Mouse (Mus musculus): Measurements from ENCODE around the gene Ipo11.
A peak's percentile ranks its signal among the peaks of the same experiment; 100 is the strongest.

Ipo11 gene

GRCm38 (mm10) chr13:106904637-106905036, 32.1 kb downstream of the Ipo11 start:
- DNase-seq (ENCODE audit: low spot score in 2 of 2), result no peak

GRCm38 (mm10) chr13:106894284-106894683, 42.5 kb downstream of the Ipo11 start:
- DNase-seq (ENCODE audit: low spot score in 2 of 2), result peak in 1 of 2 experiments; percentile 41

GRCm38 (mm10) chr13:106893701-106894100, 43.1 kb downstream of the Ipo11 start:
- no peak for DNase-seq (ENCODE audit: low spot score in 2 of 2)

GRCm38 (mm10) chr13:106893196-106893595, 43.6 kb downstream of the Ipo11 start:
- peak; percentile 36 to 54 for DNase-seq (ENCODE audit: low spot score in 2 of 2)

- DNase-seq (ENCODE audit: low spot score in 2 of 2), result no peak
These were observed 49.4 kb downstream of the Ipo11 start for GRCm38 (mm10) chr13:106887364-106887763.

- no peak for DNase-seq (ENCODE audit: low spot score in 2 of 2)
These were observed 52.5 kb downstream of the Ipo11 start for GRCm38 (mm10) chr13:106884249-106884648.

GRCm38 (mm10) chr13:106876278-106876677, 60.5 kb downstream of the Ipo11 start:
- no peak for DNase-seq (ENCODE audit: low spot score in 2 of 2)

GRCm38 (mm10) chr13:106865547-106865946, 71.2 kb downstream of the Ipo11 start:
- no peak for DNase-seq (ENCODE audit: low spot score in 2 of 2)

- no peak for DNase-seq (ENCODE audit: low spot score in 2 of 2)
These were observed 78.0 kb downstream of the Ipo11 start for GRCm38 (mm10) chr13:106858779-106859178.

GRCm38 (mm10) chr13:106856556-106856955, 80.2 kb downstream of the Ipo11 start:
- DNase-seq (ENCODE audit: low spot score in 2 of 2), result no peak

GRCm38 (mm10) chr13:106847534-106847933, 89.2 kb downstream of the Ipo11 start:
- DNase-seq (ENCODE audit: low spot score in 2 of 2), result no peak

GRCm38 (mm10) chr13:106844928-106845327, 91.8 kb downstream of the Ipo11 start:
- no peak for DNase-seq (ENCODE audit: low spot score in 2 of 2)

GRCm38 (mm10) chr13:106842542-106842941, 94.2 kb downstream of the Ipo11 start:
- no peak for DNase-seq (ENCODE audit: low spot score in 2 of 2)

- DNase-seq (ENCODE audit: low spot score in 2 of 2), result no peak
These were observed 98.0 kb downstream of the Ipo11 start for GRCm38 (mm10) chr13:106838778-106839177.

GRCm38 (mm10) chr13:106836527-106836879, 100.3 kb downstream of the Ipo11 start:
- no peak for DNase-seq (ENCODE audit: low spot score in 2 of 2)

GRCm38 (mm10) chr13:106835844-106836526, 100.8 kb downstream of the Ipo11 start:
- no peak for DNase-seq (ENCODE audit: low spot score in 2 of 2)

- DNase-seq (ENCODE audit: low spot score in 2 of 2), result no peak
These were observed 106.7 kb downstream of the Ipo11 start for GRCm38 (mm10) chr13:106830029-106830428.

GRCm38 (mm10) chr13:106829327-106829997, 107.3 kb downstream of the Ipo11 start:
- no peak for DNase-seq (ENCODE audit: low spot score in 2 of 2)

- no peak for DNase-seq (ENCODE audit: low spot score in 2 of 2)
These were observed 111.1 kb downstream of the Ipo11 start for GRCm38 (mm10) chr13:106825618-106826017.

- no peak for DNase-seq (ENCODE audit: low spot score in 2 of 2)
These were observed 112.9 kb downstream of the Ipo11 start for GRCm38 (mm10) chr13:106823875-106824191.

- DNase-seq (ENCODE audit: low spot score in 2 of 2), result no peak
These were observed 113.5 kb downstream of the Ipo11 start for GRCm38 (mm10) chr13:106823121-106823874.

GRCm38 (mm10) chr13:106820149-106820548, 116.6 kb downstream of the Ipo11 start:
- DNase-seq (ENCODE audit: low spot score in 2 of 2), result no peak

GRCm38 (mm10) chr13:106819749-106820148, 117.0 kb downstream of the Ipo11 start:
- no peak for DNase-seq (ENCODE audit: low spot score in 2 of 2)

Measured in spleen, postnatal 14 days (tissue).